Mouse (Mus musculus) heart, postnatal 10 days (tissue): ENCODE results near the gene Fnip2. TPM values are rescaled to one million over a fixed set of nuclear protein-coding genes. Genes with fewer than 3 reads are reported as not detected.
"Not testable (repeated sequence)": the region's sequence is repeated elsewhere in the genome, so short reads cannot be mapped to it uniquely, and the experiment has no call there.

Source experiments
- DNase-seq, 2 experiments: peaks; one replicate each; pipeline ENCODE4 v3.0.0; 2021
- intact Hi-C: fragments of 180-260 bp; cut with DNase I; formaldehyde crosslinking; loops from one replicate; pipeline ENCODE4 v1.15.1; 2025
- total RNA-seq, 2 experiments: library from RNA; stranded (reverse); gene quantifications; 2 replicates each; pipeline ENCODE4 v1.2.3; 2021

Fnip2 gene
- total RNA-seq, 2 experiments from 2014 or later, result 15.3 to 19.0 TPM

DNA sequence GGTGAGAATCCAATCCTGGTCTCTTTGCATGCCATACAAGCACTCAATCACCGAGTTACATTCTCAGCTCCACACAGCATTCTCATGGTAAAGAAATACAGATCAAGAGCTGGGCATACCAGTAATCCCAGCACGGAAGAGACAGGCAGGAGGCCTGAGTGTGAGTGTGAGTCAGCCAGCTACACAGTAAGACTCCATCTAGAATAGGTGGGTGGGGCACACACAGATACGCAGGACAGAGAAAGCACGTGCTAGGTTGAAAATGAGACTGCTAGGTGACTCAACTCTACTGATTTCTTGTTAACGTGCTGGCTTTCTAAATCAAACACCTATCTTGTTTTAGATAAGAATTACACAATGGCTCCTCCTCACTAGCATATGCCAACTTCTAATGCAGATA is 77.5 kb downstream of the Fnip2 start:
- DNase-seq, result no peak
- intact Hi-C loops, result loop anchor here (5.0 kb wide), 1 partner anchor 203 kb away; the partner anchor contains the start of gene Rapgef2

DNA sequence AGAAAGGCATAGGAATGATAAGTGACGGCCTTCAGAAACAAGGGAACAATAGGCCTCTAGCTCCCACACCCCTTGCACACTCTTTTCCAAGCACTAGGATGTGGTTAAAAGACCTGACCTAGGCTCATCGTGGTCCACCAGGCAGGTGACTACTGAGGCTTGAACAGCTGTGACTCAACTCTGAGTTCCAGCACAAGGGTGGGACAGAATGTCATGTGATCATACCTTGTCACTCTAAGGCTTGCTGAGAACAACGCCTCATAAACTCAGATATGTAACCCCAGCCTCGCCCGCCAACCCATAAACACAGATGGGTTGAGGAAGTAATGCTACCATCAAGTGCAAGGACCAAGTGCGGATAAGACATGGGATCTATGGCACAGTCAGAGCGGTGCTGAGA is 79.6 kb downstream of the Fnip2 start:
- intact Hi-C loops, result loop anchor here (10.0 kb wide), 1 partner anchor 393 kb away; no protein-coding TSS in a partner anchor
- no peak for DNase-seq

DNA sequence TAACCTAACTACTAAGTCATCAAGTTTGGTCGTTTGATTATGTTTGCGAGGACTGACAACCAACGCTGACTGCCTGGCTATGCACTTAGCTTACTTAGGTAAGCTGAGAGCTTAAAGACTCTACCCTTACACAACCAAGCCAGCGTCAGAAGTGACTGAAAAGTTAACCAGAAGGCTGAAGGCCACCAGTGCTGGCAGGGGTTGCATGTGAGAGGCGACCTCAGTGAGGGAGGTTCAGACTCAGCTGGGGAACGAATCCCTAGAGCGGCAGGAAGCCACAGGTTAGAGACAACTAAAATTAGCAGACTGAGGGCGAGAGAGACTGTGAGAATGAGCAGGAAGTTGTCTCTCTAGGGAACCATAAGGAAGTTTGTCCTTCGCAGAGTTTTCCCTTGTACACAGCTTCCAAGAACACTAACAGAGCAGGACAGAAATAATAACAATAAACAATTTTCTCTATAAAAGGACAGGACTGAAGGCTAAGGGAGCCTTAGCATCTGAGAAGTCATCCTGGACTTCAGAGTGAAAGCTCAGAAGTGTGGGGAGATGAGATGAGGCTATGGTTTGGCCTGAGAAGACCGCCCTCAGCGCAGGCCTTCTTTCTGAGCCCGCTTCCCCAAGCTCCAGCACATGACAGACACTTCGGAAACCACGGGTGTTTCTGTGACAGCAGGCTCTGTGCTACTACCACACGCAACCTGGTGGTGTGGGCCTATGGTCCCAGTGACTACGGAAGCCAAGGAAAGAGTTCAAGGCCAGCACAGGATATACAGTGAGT is 83.1 kb downstream of the Fnip2 start:
- DNase-seq, result no peak
- intact Hi-C loops, result loop anchor here (10.0 kb wide), 1 partner anchor 390 kb away; no protein-coding TSS in a partner anchor

DNA sequence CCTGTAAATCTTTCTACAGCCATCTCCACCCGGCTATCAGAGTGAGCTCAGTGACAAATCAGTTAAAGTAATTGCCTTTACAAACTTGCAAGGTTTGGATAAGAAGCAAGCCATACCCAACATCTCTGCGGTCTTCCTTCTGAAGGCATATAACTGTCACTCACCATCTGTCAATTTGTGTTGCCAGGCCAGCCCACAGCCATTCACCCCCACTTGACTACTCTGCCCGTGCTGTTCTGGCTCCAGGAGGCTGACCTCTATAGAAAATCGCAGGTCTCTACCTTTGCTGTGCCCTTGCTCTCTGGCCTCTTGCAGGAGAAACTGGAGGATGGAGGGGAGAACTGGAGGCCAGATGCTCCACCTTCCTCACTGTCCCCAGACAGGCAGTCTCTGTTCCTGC is 88.7 kb downstream of the Fnip2 start:
- DNase-seq, result no peak
- intact Hi-C loops, result no loop called here

DNA sequence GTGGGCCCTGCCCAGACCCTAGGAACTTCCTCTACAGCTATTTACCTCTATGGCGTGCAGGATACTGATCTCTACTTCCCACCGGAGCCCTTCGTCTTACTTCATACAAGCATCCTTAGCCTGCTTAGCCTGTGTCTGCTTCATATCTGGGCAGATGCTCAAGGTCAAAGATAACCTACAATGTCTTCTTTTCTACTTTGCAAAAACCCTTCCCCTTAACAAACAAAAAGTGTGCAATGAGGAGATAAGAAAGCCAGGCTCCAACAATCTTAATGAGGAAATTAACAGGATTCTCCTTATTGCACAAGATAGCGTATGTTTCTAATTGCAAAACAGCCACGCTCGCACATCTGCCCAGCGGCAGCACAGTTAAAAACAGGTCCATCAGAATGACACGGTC is 89.2 kb downstream of the Fnip2 start:
- DNase-seq, result no peak
- intact Hi-C loops, result no loop called here

DNA sequence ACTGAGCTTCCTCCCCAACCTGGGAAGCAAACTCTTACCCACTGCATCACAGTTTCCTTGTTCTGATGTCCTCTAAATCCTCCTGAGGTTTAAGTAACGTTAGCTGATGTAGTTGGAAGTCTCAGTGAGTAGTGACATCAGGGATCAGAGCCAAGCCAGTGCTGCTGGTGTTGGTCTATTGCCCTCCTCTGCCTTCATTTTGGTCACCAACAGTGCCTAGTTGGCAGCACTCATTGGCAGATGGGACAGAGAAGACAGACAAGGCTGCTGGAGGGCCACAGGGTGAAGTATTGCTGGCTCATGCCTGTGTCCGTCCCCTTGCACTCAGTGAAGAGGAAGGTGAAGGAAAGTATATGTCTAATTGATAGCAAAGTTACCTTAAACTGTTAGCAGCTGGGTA is 91.6 kb downstream of the Fnip2 start:
- DNase-seq, result peak; percentile 18 to 37
- intact Hi-C loops, result no loop called here

DNA sequence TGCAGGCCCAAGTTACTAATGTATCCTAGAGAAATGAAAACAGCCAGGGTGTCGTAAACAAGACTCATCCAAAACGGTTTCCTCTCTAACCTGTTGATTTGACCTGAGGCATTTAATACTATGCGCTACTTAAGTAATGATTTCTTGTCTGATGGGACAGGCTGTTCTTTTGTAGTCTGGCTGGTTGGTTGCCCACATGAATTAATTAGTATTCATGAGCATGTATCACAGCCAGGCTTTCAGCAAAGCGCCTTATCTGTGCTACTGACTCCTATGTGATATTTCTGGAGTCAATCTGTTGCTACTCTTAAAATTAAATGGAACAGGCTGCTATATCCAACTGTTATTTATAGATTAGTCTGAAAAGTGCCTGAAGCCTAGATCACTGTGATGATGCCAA is 92.7 kb downstream of the Fnip2 start:
- peak in 1 of 2 experiments; percentile 30 for DNase-seq
- intact Hi-C loops, result no loop called here

DNA sequence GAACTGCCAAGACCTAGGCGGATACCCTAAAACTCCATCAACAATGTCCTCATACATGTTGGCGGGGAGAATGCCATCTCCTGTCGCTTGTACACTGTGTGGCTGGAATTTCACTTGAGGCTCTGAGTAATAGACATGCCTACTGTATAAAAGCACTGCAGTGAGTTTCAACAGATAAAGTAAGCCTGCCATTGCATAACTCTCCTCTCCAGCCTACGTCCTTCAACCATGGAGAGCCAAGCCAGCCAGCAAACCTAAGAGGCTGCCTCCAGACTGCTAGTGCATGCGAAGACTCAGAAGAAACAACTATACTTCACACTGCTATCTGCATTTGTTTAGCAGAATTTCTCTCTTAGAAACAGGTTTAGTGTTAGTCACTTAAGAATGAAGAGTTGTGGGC is 95.2 kb downstream of the Fnip2 start:
- intact Hi-C loops, result no loop called here
- DNase-seq, result no peak

DNA sequence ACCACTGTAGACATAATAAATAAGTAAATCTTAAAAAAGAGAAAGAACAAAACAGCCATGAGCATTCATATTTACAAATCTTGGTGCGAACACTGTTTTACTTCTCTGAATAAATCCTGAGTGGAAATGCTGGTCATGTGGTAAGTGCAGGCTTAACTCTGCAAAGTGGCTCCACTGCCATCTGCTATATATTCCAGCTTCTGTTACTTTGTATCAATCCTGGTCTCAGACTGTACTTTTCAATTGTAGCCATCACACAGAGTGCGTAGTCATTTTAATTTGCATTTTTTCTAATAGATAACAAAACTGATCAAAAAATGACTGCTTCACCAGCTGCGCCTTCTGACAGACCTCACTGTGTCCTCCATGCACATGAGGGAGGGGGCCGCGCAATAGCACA is 98.2 kb downstream of the Fnip2 start:
- intact Hi-C loops, result no loop called here
- DNase-seq, result no peak

DNA sequence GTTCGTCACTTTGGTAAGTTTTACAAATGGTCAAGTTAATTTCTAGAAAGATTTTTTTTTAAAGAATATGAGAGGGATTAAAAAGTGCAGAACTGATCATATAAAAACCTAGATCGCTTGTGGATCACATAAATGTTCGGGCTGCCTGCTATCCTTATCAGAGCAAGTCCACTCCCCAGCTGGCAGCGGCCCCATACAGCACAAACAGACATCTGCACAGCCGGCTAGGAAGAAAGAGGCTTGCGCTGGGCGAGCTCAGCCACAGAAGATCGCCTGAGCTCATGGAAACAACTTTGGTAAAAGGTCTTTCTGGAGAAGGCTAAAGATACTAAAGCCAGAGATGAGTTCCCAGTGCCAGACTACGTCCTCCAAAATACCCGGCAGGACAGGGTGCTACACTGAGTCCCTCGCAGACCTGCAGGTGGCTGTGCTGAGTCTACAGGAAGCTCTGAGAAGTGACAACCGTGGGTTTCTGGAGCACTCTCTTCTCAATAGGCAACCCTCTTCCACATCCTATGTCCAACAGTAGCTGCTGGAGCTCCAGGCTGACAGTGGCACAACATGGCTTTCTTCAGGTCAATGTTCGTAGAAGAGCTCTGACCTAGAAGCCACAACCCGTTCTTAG is 108.8 kb downstream of the Fnip2 start:
- intact Hi-C loops, result no loop called here
- no peak for DNase-seq

DNA sequence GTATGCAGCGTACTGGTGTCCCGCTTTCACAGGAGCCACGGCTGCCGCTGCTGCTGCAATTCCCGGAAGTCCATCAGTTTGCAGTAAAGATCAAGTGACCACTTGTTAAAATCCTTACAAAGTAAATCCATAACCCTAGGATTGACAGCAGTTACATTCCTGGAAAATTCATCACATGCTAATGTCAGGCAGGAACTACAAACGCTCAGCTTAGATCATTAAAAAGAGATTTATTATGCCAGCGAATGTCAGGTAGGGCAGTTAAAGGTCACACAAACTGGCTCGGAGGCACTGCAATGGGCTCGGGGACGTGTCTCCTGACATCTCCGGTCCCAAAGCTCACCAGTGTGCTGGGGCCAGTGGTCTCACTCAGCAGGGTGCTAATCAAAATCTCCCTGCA is 111.8 kb downstream of the Fnip2 start:
- DNase-seq, result no peak
- intact Hi-C loops, result no loop called here

DNA sequence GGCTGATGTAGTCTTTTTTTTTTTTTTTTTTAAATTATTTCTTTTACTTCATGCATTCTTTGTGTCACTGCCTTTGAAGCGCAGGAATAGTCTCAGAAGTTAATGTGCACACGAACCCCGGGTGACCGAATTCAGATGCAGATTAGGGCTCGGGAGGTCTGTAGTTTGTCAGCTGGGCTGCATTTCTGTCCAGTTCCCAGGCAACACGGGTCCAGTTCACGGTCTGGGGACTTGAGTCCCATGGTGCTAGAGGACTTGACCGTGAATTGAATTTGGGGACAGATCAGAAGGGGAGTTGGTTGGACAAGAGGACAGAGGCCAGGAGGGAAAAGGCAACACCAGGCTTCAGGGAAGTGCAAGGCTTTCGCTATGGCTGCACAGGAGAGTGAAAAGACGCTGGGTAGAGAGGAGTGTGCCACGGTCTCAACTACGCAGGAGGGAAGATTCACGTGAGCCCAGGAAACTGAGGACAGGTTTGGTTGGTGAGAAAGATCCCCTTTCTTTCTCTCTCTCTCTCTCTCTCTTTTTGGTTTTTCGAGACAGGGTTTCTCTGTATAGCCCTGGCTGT is 114.8 kb downstream of the Fnip2 start:
- DNase-seq, result no peak
- intact Hi-C loops, result loop anchor here (1.0 kb wide), 1 partner anchor 152 kb away; no protein-coding TSS in a partner anchor

DNA sequence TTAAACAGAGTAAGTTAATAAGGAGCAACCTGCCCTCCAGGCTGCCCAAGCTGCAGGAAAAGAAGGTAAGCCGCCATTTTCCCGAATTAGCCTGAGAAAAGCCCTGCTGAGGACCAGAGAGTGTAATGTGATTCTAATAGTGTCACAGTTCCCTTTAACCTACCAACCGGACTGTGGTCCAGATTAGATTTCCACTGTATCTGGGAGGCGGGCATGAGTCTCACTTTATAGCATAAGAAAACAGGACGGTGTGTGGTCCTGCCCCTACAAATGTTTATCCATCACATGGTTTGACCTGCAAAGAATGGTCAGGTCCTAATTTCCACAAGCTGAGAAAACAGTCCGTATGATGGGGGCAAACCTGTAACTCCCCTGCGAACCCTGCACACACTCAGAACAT is 118.2 kb downstream of the Fnip2 start:
- intact Hi-C loops, result no loop called here

DNA sequence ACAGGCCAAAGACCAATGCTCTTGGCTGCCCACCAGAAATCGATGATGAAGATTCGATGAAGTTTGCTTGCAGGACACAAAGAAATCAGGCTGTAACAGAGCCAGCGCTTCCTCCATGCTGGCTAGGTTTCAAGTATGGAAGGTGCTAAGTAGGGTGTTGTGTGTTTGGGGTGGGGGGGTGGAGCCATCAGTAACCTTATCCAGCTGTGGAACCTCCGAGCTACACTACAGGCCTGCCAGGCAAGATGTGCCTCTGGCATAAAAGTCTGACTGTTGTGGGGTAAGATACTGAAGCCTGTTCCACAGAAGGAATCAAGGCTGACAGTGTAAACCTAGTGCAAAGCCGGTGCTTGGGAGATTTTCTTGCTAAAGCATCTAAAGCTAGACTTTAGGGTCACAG is 119.2 kb downstream of the Fnip2 start:
- intact Hi-C loops, result no loop called here

More for the DNA sequence above, 118.2 kb downstream of the Fnip2 start:
- DNase-seq, result no peak

DNA sequence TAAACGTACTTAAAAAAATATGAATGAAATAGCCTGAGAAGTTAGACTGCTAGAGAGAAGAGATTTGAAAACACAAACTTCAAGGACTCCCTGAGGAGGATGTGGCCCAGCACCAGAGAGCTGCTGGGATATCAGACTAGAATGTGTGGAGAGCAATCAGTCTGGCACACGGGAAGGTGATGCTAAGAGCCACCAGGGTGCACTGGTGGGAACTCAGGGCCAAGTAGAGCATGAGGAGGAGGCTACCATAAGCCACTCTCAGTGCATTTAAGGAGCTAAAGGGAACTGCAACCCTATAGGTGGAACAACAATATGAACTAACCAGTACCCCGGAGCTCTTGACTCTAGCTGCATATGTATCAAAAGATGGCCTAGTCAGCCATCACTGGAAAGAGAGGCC is 120.9 kb downstream of the Fnip2 start:
- intact Hi-C loops, DNase-seq: not testable (repeated sequence)

More for the DNA sequence above, 119.2 kb downstream of the Fnip2 start:
- DNase-seq, result no peak

DNA sequence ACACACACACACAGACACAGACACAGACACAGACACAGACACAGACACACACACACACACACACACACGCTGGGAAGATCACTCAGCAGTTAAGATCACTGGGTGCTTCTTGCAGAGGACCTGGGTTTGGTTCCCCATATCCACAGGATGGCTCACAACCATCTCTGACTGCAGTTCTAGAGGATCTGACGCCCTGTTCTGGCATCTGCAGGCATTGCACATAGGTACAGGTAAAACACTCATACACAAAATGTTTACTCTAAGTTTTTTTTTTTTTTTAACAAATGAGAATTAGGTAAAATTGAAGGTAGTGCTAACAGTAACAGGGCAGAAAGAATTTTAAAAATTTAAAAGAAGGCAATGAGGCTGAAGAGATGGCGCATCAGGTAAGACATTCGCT is 121.5 kb downstream of the Fnip2 start:
- DNase-seq, result no peak
- intact Hi-C loops, result no loop called here

DNA sequence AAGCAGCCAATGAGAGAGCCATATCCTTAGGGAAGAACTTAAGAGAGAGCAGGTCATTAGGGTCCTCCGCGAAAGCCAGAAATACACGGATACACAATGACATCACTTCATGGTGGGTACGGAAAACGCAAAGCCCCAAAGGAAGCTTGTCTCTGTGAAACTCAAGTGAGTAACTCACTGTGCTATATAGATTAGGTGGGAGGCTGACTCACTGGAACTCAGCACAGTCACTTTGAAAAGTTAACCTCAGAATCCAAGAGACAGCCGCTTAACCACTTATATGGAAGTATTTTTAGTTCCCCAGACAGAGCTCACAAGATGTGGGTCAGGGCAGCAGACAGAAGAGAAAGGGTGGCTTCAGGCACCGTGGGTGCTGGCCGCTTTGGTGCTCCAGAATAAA is 122.6 kb downstream of the Fnip2 start:
- no peak for DNase-seq
- intact Hi-C loops, result no loop called here

DNA sequence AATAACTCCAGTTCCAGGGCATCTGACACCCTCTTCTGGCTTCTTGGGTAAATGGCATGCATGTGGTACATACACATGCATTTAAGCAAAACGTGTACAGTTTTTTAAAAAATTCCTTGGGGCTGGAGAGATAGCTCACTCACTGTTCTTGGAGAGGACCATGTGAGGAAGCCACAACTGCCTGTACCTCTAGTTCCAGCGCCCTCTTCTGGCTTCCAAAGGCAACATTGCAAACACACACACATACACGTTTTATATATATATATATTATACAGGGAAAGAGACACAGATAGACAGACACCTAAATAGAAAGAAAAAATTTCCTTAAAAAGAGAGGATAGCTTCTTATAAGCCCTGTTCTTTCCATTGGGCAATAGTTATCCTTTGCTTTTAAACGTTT is 123.7 kb downstream of the Fnip2 start:
- no peak for DNase-seq
- intact Hi-C loops, result no loop called here

DNA sequence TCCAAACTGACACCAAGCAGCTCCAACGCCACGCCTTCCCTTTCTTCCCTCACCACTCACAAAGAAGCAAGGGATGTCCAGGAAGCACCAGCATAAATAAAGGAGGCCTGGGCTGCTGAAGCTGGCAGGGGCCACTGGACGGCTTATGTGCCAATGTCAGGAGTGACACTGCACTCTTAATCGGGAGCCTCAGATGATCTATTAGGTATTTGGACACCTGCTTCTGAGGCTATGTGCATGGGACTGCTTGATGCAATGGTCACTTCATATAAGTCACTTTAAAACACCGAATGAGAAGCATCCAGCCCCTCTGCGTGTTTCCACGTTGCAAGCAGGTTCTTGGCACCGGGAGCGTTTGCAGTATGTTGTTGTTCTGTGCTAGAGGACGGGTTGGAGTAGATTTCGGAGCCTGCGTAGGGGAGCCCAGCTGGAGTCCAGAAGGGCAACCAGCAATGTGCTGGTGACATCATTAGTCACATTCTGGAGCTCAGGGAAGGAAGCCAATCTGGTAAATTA is 126.6 kb downstream of the Fnip2 start:
- intact Hi-C loops, result no loop called here
- peak; percentile 24 to 25 for DNase-seq

DNA sequence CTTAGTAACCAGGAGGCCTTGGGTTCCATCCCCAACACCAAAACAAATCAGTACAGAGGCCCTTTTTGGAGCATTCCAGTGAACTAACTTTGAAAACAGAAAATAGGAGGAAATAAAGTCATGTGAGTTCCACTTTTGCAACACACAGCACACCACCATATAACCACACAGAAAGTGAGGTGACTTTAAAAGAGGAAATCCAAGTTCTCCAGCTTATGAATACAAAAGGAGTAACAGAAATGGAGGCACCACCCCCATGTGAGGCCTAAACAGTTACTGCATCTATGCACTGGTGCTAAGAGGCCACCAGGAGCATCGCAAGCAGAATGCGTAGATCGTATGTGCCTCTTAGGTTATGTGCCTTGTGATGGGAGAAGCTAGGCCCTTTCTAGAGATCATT is 129.3 kb downstream of the Fnip2 start:
- DNase-seq, result no peak
- intact Hi-C loops, result loop anchor here (10.0 kb wide), 2 partner anchors 143 to 213 kb away; no protein-coding TSS in a partner anchor

DNA sequence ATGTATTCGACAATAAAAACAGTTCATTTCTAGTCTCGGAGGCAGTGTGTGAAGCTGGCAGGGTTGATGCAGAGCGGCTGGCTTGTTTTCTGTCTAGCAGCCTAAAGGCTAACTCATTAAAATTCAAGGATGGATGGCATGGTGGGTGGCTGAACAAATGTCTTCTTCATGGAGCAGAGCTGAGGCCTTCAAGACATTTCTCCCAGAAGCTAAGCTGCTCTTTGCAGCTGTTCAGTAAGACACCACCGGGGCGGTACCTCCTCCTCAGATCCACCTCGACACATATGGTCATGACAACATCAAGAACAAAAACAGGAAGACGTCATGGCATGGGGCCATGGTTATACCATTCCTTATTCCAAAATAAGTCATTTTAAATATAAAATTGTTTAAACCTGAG is 131.4 kb downstream of the Fnip2 start:
- intact Hi-C loops, result loop anchor here (10.0 kb wide), 2 partner anchors 141 to 211 kb away; no protein-coding TSS in a partner anchor
- DNase-seq, result no peak
